ENCODE assay signal across 10 mouse cellular contexts in the genomic region with DNA sequence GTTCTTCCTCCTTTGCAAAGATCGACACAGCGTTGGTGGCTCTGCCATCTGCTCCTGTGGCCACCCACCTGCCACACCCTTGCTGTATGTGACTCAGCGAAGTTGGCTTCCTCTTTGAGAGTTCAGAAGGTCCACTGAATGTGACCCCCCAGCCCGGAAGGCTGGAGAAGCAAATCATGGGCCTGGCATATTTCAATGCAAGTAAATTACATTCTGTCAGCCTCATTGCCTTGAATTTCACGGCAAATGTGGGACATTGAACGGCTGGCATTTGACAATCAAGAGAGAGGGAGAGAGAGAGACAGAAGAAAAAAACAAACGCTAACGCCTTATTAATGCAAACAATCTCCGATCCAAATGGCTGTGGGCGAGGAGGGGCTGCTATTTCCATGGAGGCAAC. TPM values are rescaled to one million over a fixed set of nuclear protein-coding genes. Genes with fewer than 3 reads are reported as not detected.
DNase-seq lines count a peak whose midpoint lies in the region; ATAC-seq and TF ChIP-seq lines count a peak whose summit lies in the region.
"Had no signal": no experiment of that assay in that cellular context is flagged by ENCODE, and none has a peak within 500 bp of the region (broad histone marks: within the 10 kb centered on the region; RNA-seq: fewer than 3 reads in every experiment).

No protein-coding gene starts in this region.

- peak; percentile 46 for DNase-seq in hindbrain, embryonic 11.5 days (ENCODE audit: low spot score)
- peak; percentile 68 for DNase-seq in MEL (ENCODE audit: low read depth, low spot score)
- peak; percentile 19 to 25 for DNase-seq in cerebellum, postnatal 36 days
- peak; percentile 32 to 63 for DNase-seq in layer of hippocampus, postnatal 14 days (ENCODE audit: low spot score in 2 of 2)
- no peak for DNase-seq in kidney, adult 11 months
- no peak for DNase-seq in adrenal gland, postnatal 25 days
- no peak for DNase-seq in urinary bladder, postnatal 36 days (ENCODE audit: low spot score in 2 of 2)
- DNase-seq: kidney, adult 8-10 months; lung, postnatal 4 days had no signal

- 40% methylated on average over 10 of the region's 10 CpGs for WGBS in hindbrain, embryonic 11.5 days
- 37% methylated on average over 10 of the region's 10 CpGs for WGBS in hindbrain, embryonic 12.5 days

- TF ChIP-seq CTCF in MEL (IDR thresholded peaks at IDR 0.05 in 2 of 3, conservative IDR thresholded peaks at IDR 0.05 in 1 of 3; ENCODE audit: control insufficient read depth in 1 of 3, insufficient read depth in 1 of 3, low read depth in 2 of 3, low read length in 3 of 3, poor library complexity in 1 of 3, severe bottlenecking in 1 of 3), result no peak

- TF ChIP-seq POLR2A in MEL (IDR thresholded peaks at IDR 0.05; ENCODE audit: control insufficient read depth in 1 of 2, insufficient read depth in 1 of 2, low read depth in 1 of 2, low read length in 2 of 2, poor library complexity in 1 of 2), result no peak

- no peak overlapping the region for H3K9ac ChIP-seq in hindbrain, embryonic 11.5 days (ENCODE audit: low read depth, low read length)
- no peak overlapping the region for H3K9ac ChIP-seq in hindbrain, embryonic 12.5 days
- no peak overlapping the region for H3K9ac ChIP-seq in MEL (ENCODE audit: control insufficient read depth, low read depth, low read length, poor library complexity, severe bottlenecking)

- H3K4me3 ChIP-seq in hindbrain, embryonic 11.5 days (ENCODE audit: low read depth, low read length), result no peak overlapping the region
- no peak overlapping the region for H3K4me3 ChIP-seq in hindbrain, embryonic 12.5 days
- H3K4me3 ChIP-seq in MEL (ENCODE audit: control insufficient read depth in 1 of 2, insufficient read depth in 1 of 2, low read depth in 2 of 2, low read length in 2 of 2), result no peak overlapping the region

- H3K27me3 ChIP-seq in hindbrain, embryonic 11.5 days (ENCODE audit: control insufficient read depth, insufficient read depth, low read length), result 0 out of 2 replicates have a peak, but pooled peaks cover 2% of the 10 kb centered on the region
- H3K27me3 ChIP-seq in hindbrain, embryonic 12.5 days, result peaks cover 25% of the 10 kb centered on the region
- no peaks in the 10 kb centered on the region for H3K27me3 ChIP-seq in MEL (ENCODE audit: control insufficient read depth in 1 of 2, insufficient read depth in 2 of 2, low read length in 2 of 2)

- no peaks in the 10 kb centered on the region for H3K9me3 ChIP-seq in hindbrain, embryonic 11.5 days (ENCODE audit: control insufficient read depth, low read length)
- H3K9me3 ChIP-seq in hindbrain, embryonic 12.5 days (replicated peaks), result no peaks in the 10 kb centered on the region
- no peaks in the 10 kb centered on the region for H3K9me3 ChIP-seq in MEL (replicated peaks; ENCODE audit: insufficient read depth, low read length)

- peak; percentile 16 to 22; a peak in 1 of 4 replicates for TF ChIP-seq EP300 in MEL (IDR thresholded peaks at IDR 0.05; ENCODE audit: low read depth in 1 of 2, low read length in 2 of 2)

- no peaks in the 10 kb centered on the region for H3K36me3 ChIP-seq in hindbrain, embryonic 11.5 days (ENCODE audit: control insufficient read depth, insufficient read depth, low read length)
- no peaks in the 10 kb centered on the region for H3K36me3 ChIP-seq in hindbrain, embryonic 12.5 days
- H3K36me3 ChIP-seq in MEL (ENCODE audit: control insufficient read depth in 1 of 2, insufficient read depth in 2 of 2, low read length in 2 of 2), result no peaks in the 10 kb centered on the region

- H3K27ac ChIP-seq in hindbrain, embryonic 11.5 days (ENCODE audit: low read depth, low read length), result no peak overlapping the region
- H3K27ac ChIP-seq in hindbrain, embryonic 12.5 days, result no peak overlapping the region
- H3K27ac ChIP-seq in MEL (ENCODE audit: control insufficient read depth, low read depth, low read length), result no peak overlapping the region

- TF ChIP-seq RAD21 in MEL (IDR thresholded peaks at IDR 0.05; ENCODE audit: low read depth, low read length), result no peak

- H3K4me1 ChIP-seq in hindbrain, embryonic 11.5 days (replicated peaks; ENCODE audit: control insufficient read depth, insufficient read depth, low read length), result no peaks in the 10 kb centered on the region
- 0 out of 2 replicates have a peak, but pooled peaks cover 2% of the 10 kb centered on the region for H3K4me1 ChIP-seq in hindbrain, embryonic 12.5 days
- no peaks in the 10 kb centered on the region for H3K4me1 ChIP-seq in MEL (ENCODE audit: control insufficient read depth in 1 of 2, insufficient read depth in 2 of 2, low read length in 2 of 2)

- ATAC-seq in hindbrain, embryonic 11.5 days (ENCODE audit: low FRiP score), result no peak; the same call in 1 of the 2 replicates
- ATAC-seq in hindbrain, embryonic 12.5 days (ENCODE audit: low FRiP score), result no peak

- no peaks in the 10 kb centered on the region for H3K79me2 ChIP-seq in MEL (ENCODE audit: control insufficient read depth, insufficient read depth, low read length, poor library complexity)

- H3K4me2 ChIP-seq in hindbrain, embryonic 11.5 days (replicated peaks; ENCODE audit: low read depth, low read length), result no peak overlapping the region
- H3K4me2 ChIP-seq in hindbrain, embryonic 12.5 days (replicated peaks), result no peak overlapping the region

TF ChIP-seq in MEL, 35 proteins besides CTCF, POLR2A, EP300 and RAD21:
- TF ChIP-seq ETS1 (IDR thresholded peaks at IDR 0.05; ENCODE audit: low read depth, low read length) (0 out of 2 replicates have a peak, but pooled peaks have one; percentile 10), MYC (IDR thresholded peaks at IDR 0.05; ENCODE audit: low read depth, low read length) (no peak)
TF ChIP-seq in MEL: peak in this region for 1.

RNA-seq across cellular contexts. Expression of a gene that starts 38.2 kb away (rescaled TPM):
- polyA plus RNA-seq in hindbrain, embryonic 11.5 days (2014; fragmentation: Nextera tagmentation; extraction: Ambion mirVana), result 36.4 and 47.1 TPM in 2 replicates
- 56.8 and 64.7 TPM in 2 replicates for polyA plus RNA-seq in hindbrain, embryonic 12.5 days (2016; fragmentation: Nextera tagmentation; extraction: Ambion mirVana)
- total RNA-seq in MEL (2012; rRNA removed), result 0.23 and 0.26 TPM in 2 replicates
- polyA plus RNA-seq in MEL (2012; ENCODE audit: insufficient read depth in 1 of 2, insufficient read length in 2 of 2, low read depth in 1 of 2, low replicate concordance in 2 of 2, missing spikeins in 1 of 2), result 1 to 10 TPM in 1 of 2 experiments, not detected in 1; 2.5 TPM
- total RNA-seq in layer of hippocampus, postnatal 14 days (2021), result 1 to 10 TPM; 4.8 to 8.2 TPM
- 52.6 and 56.3 TPM in 2 replicates for total RNA-seq in adrenal gland, postnatal 25 days (2021)

Comparison
In these comparisons a context has a peak if more than half of its experiments do, and no peak if none do; other contexts are left out.
1. DNase-seq: peak in hindbrain, embryonic 11.5 days (single experiment), MEL (single experiment), cerebellum, postnatal 36 days (2 of 2) and layer of hippocampus, postnatal 14 days (2 of 2); none in kidney, adult 11 months (single experiment), adrenal gland, postnatal 25 days (single experiment) and urinary bladder, postnatal 36 days (0 of 2).